Mouse (Mus musculus) ES-Bruce4 (cell line): ENCODE results near the gene Jund.

ENCODE experiments used
- CTCF ChIP-seq: IDR thresholded peaks from one replicate; pipeline ENCODE4 v1.8.1; 2011; ENCODE audit warnings: low read depth, low read length
- POLR2A ChIP-seq: IDR thresholded peaks from one replicate; pipeline ENCODE4 v1.8.1; 2011; ENCODE audit warnings: low read length; ENCODE audit not compliant: insufficient read depth

DNA sequence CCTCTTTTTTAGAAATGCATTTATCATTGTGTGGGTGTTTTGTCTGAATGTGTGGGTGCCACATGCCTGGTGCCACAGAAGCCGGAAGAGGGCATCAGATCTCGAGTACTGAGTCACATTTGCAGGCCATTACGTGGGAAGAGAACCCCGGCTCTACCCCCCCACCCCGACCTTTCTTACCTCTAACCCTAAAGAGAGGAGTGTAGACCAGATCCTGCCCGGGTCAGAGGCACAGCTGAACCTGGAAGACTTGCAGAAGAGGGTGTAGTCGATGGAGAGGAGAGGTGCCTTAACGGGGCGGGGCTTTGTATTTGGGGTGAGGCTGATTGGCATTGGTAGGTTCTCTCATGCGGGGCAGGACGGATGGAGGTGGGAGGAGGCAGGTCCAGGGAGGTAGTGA, 46.1 kb downstream of the Jund start:
- no peak for TF ChIP-seq POLR2A
- TF ChIP-seq CTCF, result no peak
